Mouse (Mus musculus) erythroblast, embryonic 14.5 days (primary cell): ENCODE data around the gene Chst14.

Source experiments
- GATA1 ChIP-seq: IDR thresholded peaks from 2 replicates; pipeline ENCODE4 v1.6.1; 2012; ENCODE audit warnings: low read length, inconsistent platforms, mixed read lengths
- TAL1 ChIP-seq: IDR thresholded peaks from 3 replicates; pipeline ENCODE4 v1.6.1; 2012; ENCODE audit warnings: low read length, inconsistent platforms, mixed read lengths

GRCm38 (mm10) chr2:118925952-118926351 is 344 bp upstream of the Chst14 start:
- no peak for TF ChIP-seq GATA1
- TF ChIP-seq TAL1, result no peak
